Mouse (Mus musculus) MEL (cell line): ENCODE measurements around the gene Krt88. TPM values are rescaled to one million over a fixed set of nuclear protein-coding genes. Genes with fewer than 3 reads are reported as not detected.

Source experiments
- DNase-seq: peaks from one replicate; pipeline ENCODE4 v3.0.0; 2011; ENCODE audit warnings: low read depth, low spot score
- H3K27ac ChIP-seq: 2 replicates; pipeline ENCODE4 v1.5.1; 2012; ENCODE audit warnings: low read depth, mild to moderate bottlenecking, control low read depth, low read length, moderate library complexity; ENCODE audit not compliant: control insufficient read depth
- H3K27me3 ChIP-seq, 2 experiments: fragments of 150-350 bp in 1 of 2; sonication (generic) in 1 of 2; 2 replicates each; pipeline ENCODE4 v1.6.1; 2012; ENCODE audit warnings: low read length in 2 of 2, mild to moderate bottlenecking in 2 of 2, improper control_type of control experiment in 1 of 2, moderate library complexity in 1 of 2; ENCODE audit not compliant: insufficient read depth in 2 of 2, control insufficient read depth in 1 of 2
- H3K36me3 ChIP-seq, 2 experiments: 2 replicates each; pipeline ENCODE4 v1.6.1; 2012 to 2014; ENCODE audit warnings: low read length in 2 of 2, improper control_type of control experiment in 1 of 2, inconsistent platforms in 1 of 2, mild to moderate bottlenecking in 1 of 2; ENCODE audit not compliant: insufficient read depth in 2 of 2, control insufficient read depth in 1 of 2
- H3K4me1 ChIP-seq, 2 experiments: fragments of 150-350 bp in 1 of 2; sonication (generic) in 1 of 2; 2 replicates each; pipeline ENCODE4 v1.6.1; 2012; ENCODE audit warnings: low read length in 2 of 2, improper control_type of control experiment in 1 of 2, mild to moderate bottlenecking in 1 of 2; ENCODE audit not compliant: insufficient read depth in 2 of 2, control insufficient read depth in 1 of 2
- H3K4me3 ChIP-seq, 2 experiments: fragments of 150-350 bp in 1 of 2; sonication (generic) in 1 of 2; 2 replicates each; pipeline ENCODE4 v1.5.1; 2012; ENCODE audit warnings: low read depth in 2 of 2, low read length in 2 of 2, mild to moderate bottlenecking in 2 of 2, moderate library complexity in 2 of 2, control low read depth in 1 of 2, improper control_type of control experiment in 1 of 2; ENCODE audit not compliant: control insufficient read depth in 1 of 2, insufficient read depth in 1 of 2
- H3K79me2 ChIP-seq: 2 replicates; pipeline ENCODE4 v1.6.1; 2012; ENCODE audit warnings: mild to moderate bottlenecking, low read length, moderate library complexity; ENCODE audit not compliant: control insufficient read depth, poor library complexity, insufficient read depth
- H3K9ac ChIP-seq: 2 replicates; pipeline ENCODE4 v1.6.1; 2012; ENCODE audit warnings: low read depth, mild to moderate bottlenecking, control low read depth, low read length, moderate library complexity; ENCODE audit not compliant: control insufficient read depth, poor library complexity, severe bottlenecking
- H3K9me3 ChIP-seq: fragments of 150-350 bp; sonication (generic); replicated peaks from 2 replicates; pipeline ENCODE4 v1.6.1; 2012; ENCODE audit warnings: mild to moderate bottlenecking, low read length, improper control_type of control experiment, moderate library complexity; ENCODE audit not compliant: insufficient read depth
- BHLHE40 ChIP-seq: IDR thresholded peaks from 2 replicates; pipeline ENCODE4 v1.6.1; 2012; ENCODE audit warnings: low read depth, mild to moderate bottlenecking, inconsistent platforms, low read length, improper control_type of control experiment, borderline replicate concordance
- CHD2 ChIP-seq: IDR thresholded peaks from 2 replicates; pipeline ENCODE4 v1.6.1; 2011; ENCODE audit warnings: low read length, improper control_type of control experiment
- E2F4 ChIP-seq: IDR thresholded peaks from 2 replicates; pipeline ENCODE4 v1.6.1; 2011; ENCODE audit warnings: low read depth, low read length, improper control_type of control experiment, borderline replicate concordance
- HCFC1 ChIP-seq: IDR thresholded peaks from 2 replicates; pipeline ENCODE4 v1.6.1; 2012; ENCODE audit warnings: low read depth, mild to moderate bottlenecking, inconsistent platforms, low read length, improper control_type of control experiment, moderate library complexity
- MAX ChIP-seq: IDR thresholded peaks from 2 replicates; pipeline ENCODE4 v1.6.1; 2011; ENCODE audit warnings: low read length, improper control_type of control experiment
- MAZ ChIP-seq: IDR thresholded peaks from 2 replicates; pipeline ENCODE4 v1.6.1; 2012; ENCODE audit warnings: low read depth, mild to moderate bottlenecking, inconsistent platforms, low read length, improper control_type of control experiment
- MYB ChIP-seq: IDR thresholded peaks from 2 replicates; pipeline ENCODE4 v1.6.1; 2011; ENCODE audit warnings: mild to moderate bottlenecking, low read depth, low read length, improper control_type of control experiment
- NRF1 ChIP-seq: IDR thresholded peaks from 2 replicates; pipeline ENCODE4 v1.6.1; 2014; ENCODE audit warnings: low read depth, mild to moderate bottlenecking, inconsistent platforms, low read length, improper control_type of control experiment, moderate library complexity; ENCODE audit not compliant: poor library complexity, insufficient read depth, severe bottlenecking
- POLR2AphosphoS2 ChIP-seq: IDR thresholded peaks from 2 replicates; pipeline ENCODE4 v1.6.1; 2011; ENCODE audit warnings: low read length, improper control_type of control experiment
- POLR2AphosphoS5 ChIP-seq: IDR thresholded peaks from 2 replicates; pipeline ENCODE4 v1.6.1; 2012; ENCODE audit warnings: low read depth, borderline replicate concordance, mild to moderate bottlenecking, inconsistent platforms, low read length, moderate library complexity, mixed read lengths
- SIN3A ChIP-seq: IDR thresholded peaks from 2 replicates; pipeline ENCODE4 v1.6.1; 2012; ENCODE audit warnings: low read length, improper control_type of control experiment, inconsistent platforms
- SMC3 ChIP-seq: IDR thresholded peaks from 2 replicates; pipeline ENCODE4 v1.6.1; 2011; ENCODE audit warnings: low read depth, low read length, improper control_type of control experiment
- TAL1 ChIP-seq: IDR thresholded peaks from 2 replicates; pipeline ENCODE4 v1.6.1; 2012; ENCODE audit warnings: mild to moderate bottlenecking, inconsistent platforms, low read length, moderate library complexity, mixed read lengths
- TBP ChIP-seq: IDR thresholded peaks from 2 replicates; pipeline ENCODE4 v1.8.0; 2011; ENCODE audit warnings: low read depth, low read length, improper control_type of control experiment
- UBTF ChIP-seq: IDR thresholded peaks from 2 replicates; pipeline ENCODE4 v1.6.1; 2012; ENCODE audit warnings: low read depth, mild to moderate bottlenecking, inconsistent platforms, low read length, improper control_type of control experiment, moderate library complexity, borderline replicate concordance; ENCODE audit not compliant: insufficient read depth
- ZNF384 ChIP-seq: IDR thresholded peaks from 2 replicates; pipeline ENCODE4 v1.6.1; 2012; ENCODE audit warnings: low read depth, mild to moderate bottlenecking, inconsistent platforms, low read length, improper control_type of control experiment
- polyA plus RNA-seq, 2 experiments: library from polyadenylated mRNA; stranded (reverse) in 1 of 2; unstranded in 1 of 2; fragments of >175 nt in 1 of 2; fragments of >200 nt in 1 of 2; gene quantifications; 2 replicates each; pipeline versions ENCODE4 v1.2.1 to v1.2.4; 2012; ENCODE audit warnings: low replicate concordance in 2 of 2, low read depth in 1 of 2; ENCODE audit not compliant: insufficient read length in 2 of 2, insufficient read depth in 1 of 2, missing spikeins in 1 of 2
- total RNA-seq: library from RNA; depleted of rRNA; stranded (reverse); fragments of 300-350 nt; gene quantifications from 2 replicates; pipeline ENCODE4 v1.2.3, GENCODE M21; 2012

The Krt88 gene
- total and polyA plus RNA-seq, 3 experiments, result not detected

DNA sequence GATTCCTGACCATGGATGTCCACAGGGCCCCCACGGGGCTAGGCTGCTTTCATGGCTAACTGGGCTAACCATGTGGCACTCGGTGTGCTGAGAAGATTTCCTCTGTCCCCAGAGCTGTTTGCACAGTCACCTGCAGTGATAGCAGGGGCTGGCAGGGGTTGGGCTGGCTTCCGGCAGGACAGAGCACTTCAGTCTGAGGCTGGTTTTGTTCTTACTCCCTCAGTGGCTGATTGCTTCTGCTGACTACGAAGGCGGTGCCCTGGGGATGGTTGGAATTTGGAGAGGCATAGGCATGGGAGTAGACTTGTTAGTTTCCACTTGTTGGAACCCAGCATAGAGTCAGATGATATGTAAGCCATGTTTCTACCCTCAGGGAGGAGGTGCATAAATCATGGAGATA is 22.6 kb upstream of the Krt88 start:
- H3K27me3 ChIP-seq, result peaks cover 0 to 5% of the 10 kb centered on the region in 2 experiments; a peak in 2 of 4 replicates
- H3K9me3 ChIP-seq, result no peaks in the 10 kb centered on the region
- no peak overlapping the region for H3K27ac ChIP-seq

DNA sequence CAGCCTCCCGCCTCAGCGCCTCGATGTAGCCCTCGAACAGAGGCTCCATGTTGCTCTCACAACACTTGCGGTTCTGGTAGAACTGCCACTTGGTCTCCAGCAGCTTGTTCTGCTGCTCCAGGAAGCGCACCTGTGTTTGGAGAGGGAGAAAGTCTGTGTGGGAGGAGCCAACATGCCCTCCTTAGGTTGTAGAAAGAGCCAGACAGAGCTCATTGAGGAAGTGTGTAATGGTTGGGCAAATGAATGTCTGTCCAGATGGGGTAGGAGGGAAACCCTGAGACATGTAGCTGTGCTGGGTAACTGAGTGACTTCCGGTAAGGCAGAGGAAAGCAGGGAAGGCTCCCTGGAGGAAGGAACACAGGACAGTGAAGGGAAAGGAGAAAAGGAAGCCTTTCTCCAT is 10.9 kb upstream of the Krt88 start:
- Histone ChIP-seq H3K4me3 (no peak overlapping the region), H3K4me1 (no peaks in the 10 kb centered on the region), H3K36me3 (no peaks in the 10 kb centered on the region), H3K9me3 (no peaks in the 10 kb centered on the region), H3K27me3 (no peaks in the 10 kb centered on the region), H3K9ac (no peak overlapping the region), H3K79me2 (no peaks in the 10 kb centered on the region), H3K27ac (no peak overlapping the region)
- TF ChIP-seq MAZ (no peak), MYB (no peak), NRF1 (no peak), TBP (no peak), MAX (no peak), HCFC1 (no peak)
- no peak for DNase-seq

More for the DNA sequence above, 22.6 kb upstream of the Krt88 start:
- H3K4me1 ChIP-seq, result no peaks in the 10 kb centered on the region
- no peak overlapping the region for H3K9ac ChIP-seq
- no peaks in the 10 kb centered on the region for H3K79me2 ChIP-seq
- DNase-seq, result no peak
- TF ChIP-seq UBTF (no peak), SMC3 (no peak)
- no peak overlapping the region for H3K4me3 ChIP-seq
- H3K36me3 ChIP-seq, result no peaks in the 10 kb centered on the region

GRCm38 (mm10) chr15:101438555-101438954 is 9.0 kb upstream of the Krt88 start, which contains the start of gene Krt87:
Gene Krt87 (minus strand): TSS chr15:101438804.
- H3K79me2 ChIP-seq, result no peaks in the 10 kb centered on the region
- H3K27ac ChIP-seq, result no peak within 1 kb of the TSS
- H3K36me3 ChIP-seq, result no peaks in the 10 kb centered on the region
- no peaks in the 10 kb centered on the region for H3K4me1 ChIP-seq
- H3K9ac ChIP-seq, result no peak within 1 kb of the TSS
- TF ChIP-seq ZNF384 (no peak), CHD2 (no peak), POLR2AphosphoS5 (no peak), BHLHE40 (no peak), POLR2AphosphoS2 (no peak), SIN3A (no peak), MAZ (no peak), SMC3 (no peak), TAL1 (no peak), E2F4 (no peak)
- no peaks in the 10 kb centered on the region for H3K9me3 ChIP-seq
- no peaks in the 10 kb centered on the region for H3K27me3 ChIP-seq
- DNase-seq, result no peak
- H3K4me3 ChIP-seq, result no peak within 1 kb of the TSS
